Mouse (Mus musculus): Measurements from ENCODE around the gene Gm49354. TPM values are rescaled to one million over a fixed set of nuclear protein-coding genes. Genes with fewer than 3 reads are reported as not detected.
"Not testable (repeated sequence)": the region's sequence is repeated elsewhere in the genome, so short reads cannot be mapped to it uniquely, and the experiment has no call there.

The Gm49354 gene
- total RNA-seq, 2 experiments from 2014 or later, result not detected

GRCm38 (mm10) chr13:59766786-59767515, 15.1 kb downstream of the Gm49354 start:
- DNase-seq, result no peak

- no peak for DNase-seq
Observed at GRCm38 (mm10) chr13:59762791-59763190, 19.3 kb downstream of the Gm49354 start.

GRCm38 (mm10) chr13:59756906-59757305, 25.1 kb downstream of the Gm49354 start:
- no peak for DNase-seq

GRCm38 (mm10) chr13:59750310-59750709, 31.7 kb downstream of the Gm49354 start:
- no peak for DNase-seq

GRCm38 (mm10) chr13:59746711-59747110, 35.3 kb downstream of the Gm49354 start, which contains the start of gene 1700014D04Rik:
Gene 1700014D04Rik (minus strand): TSS chr13:59746752.
- no peak for DNase-seq

- DNase-seq, result no peak
Observed at GRCm38 (mm10) chr13:59746164-59746563, 35.9 kb downstream of the Gm49354 start.

GRCm38 (mm10) chr13:59745462-59745861, 36.6 kb downstream of the Gm49354 start:
- no peak for DNase-seq

GRCm38 (mm10) chr13:59741697-59742096, 40.3 kb downstream of the Gm49354 start:
- peak; percentile 26 for DNase-seq

- peak; percentile 28 for DNase-seq
Observed at GRCm38 (mm10) chr13:59741096-59741495, 40.9 kb downstream of the Gm49354 start.

- no peak for DNase-seq
Observed at GRCm38 (mm10) chr13:59739397-59739796, 42.6 kb downstream of the Gm49354 start.

- no peak for DNase-seq
Observed at GRCm38 (mm10) chr13:59738455-59738854, 43.6 kb downstream of the Gm49354 start.

GRCm38 (mm10) chr13:59735190-59735589, 46.9 kb downstream of the Gm49354 start:
- DNase-seq, result no peak

- DNase-seq, result not testable (repeated sequence)
Observed at GRCm38 (mm10) chr13:59734347-59734746, 47.7 kb downstream of the Gm49354 start.

GRCm38 (mm10) chr13:59733936-59734335, 48.1 kb downstream of the Gm49354 start:
- DNase-seq, result no peak

- no peak for DNase-seq
Observed at GRCm38 (mm10) chr13:59731652-59732051, 50.4 kb downstream of the Gm49354 start, which contains the start of gene Spata31d1d. Gene Spata31d1d (minus strand): TSS chr13:59731752.

GRCm38 (mm10) chr13:59728378-59729093, 53.5 kb downstream of the Gm49354 start:
- DNase-seq, result peak; percentile 80

- no peak for DNase-seq
Observed at GRCm38 (mm10) chr13:59726139-59726867, 55.7 kb downstream of the Gm49354 start.

- not testable (repeated sequence) for DNase-seq
Observed at GRCm38 (mm10) chr13:59722089-59722488, 60.0 kb downstream of the Gm49354 start.

GRCm38 (mm10) chr13:59719475-59719874, 62.6 kb downstream of the Gm49354 start:
- DNase-seq, result no peak

GRCm38 (mm10) chr13:59718857-59719440, 63.1 kb downstream of the Gm49354 start:
- DNase-seq, result not testable (repeated sequence)

- no peak for DNase-seq
Observed at GRCm38 (mm10) chr13:59713710-59714109, 68.3 kb downstream of the Gm49354 start.

GRCm38 (mm10) chr13:59711984-59712383, 70.1 kb downstream of the Gm49354 start, which contains the start of gene Spata31d1b:
Gene Spata31d1b (plus strand): TSS chr13:59712284.
- not testable (repeated sequence) for DNase-seq

Measured in gastrocnemius, postnatal 10 days (tissue).